Mouse (Mus musculus): Measurements from ENCODE around the gene Mlec. TPM values are rescaled to one million over a fixed set of nuclear protein-coding genes. Genes with fewer than 3 reads are reported as not detected.

Gene Mlec
- total RNA-seq (2014; rRNA removed) (49.9 and 58.6 TPM in 2 replicates), polyA plus RNA-seq (2015; fragmentation: Nextera tagmentation; extraction: Ambion mirVana) (8.4 and 15.7 TPM in 2 replicates)

DNA sequence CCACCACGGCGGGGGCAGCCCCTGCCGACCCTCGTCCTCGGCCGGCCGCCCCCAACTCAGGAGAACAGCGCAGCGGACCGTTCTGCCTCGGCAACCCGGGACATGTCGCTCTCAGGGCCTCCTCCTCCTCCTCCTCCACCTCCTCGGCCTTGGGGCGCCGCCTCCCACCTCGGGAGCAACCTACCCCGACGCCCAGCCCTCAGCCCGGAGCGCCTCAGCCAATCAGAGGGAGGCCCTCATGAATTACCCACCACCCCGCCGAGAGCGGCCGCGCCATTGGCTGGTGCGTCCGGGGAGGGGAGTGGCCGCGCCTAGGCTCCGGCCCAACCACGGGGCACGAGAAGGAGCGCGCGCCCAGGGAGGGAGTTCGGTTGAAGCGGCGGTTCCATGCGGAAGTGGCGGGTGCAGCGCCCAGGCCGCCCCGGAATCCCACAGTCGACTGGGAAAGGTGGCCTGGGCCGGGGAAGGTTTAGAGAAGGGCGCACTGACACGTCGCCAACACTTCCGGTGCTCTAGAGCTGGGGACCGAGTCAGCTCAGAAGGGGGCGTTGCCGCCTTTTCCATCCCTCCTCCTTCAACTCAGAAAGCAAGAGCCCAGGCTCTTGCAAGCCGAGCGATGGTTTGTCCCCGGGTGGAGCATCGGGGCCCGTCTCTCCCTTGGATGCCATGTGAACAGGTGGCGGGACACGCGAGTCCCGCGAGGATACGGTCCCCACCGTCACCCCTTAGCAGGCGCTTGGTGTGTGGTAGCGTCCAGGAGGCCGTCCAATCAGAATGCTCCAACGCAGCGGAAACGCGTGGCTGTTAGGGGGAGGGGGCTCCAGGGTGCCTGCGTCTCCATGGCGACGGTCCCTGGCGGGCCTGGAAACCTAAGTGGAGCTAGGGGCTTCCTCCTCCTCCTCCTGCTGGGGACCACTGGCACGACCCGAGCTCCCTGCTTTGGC is at the start of gene Mlec:
Gene Mlec (minus strand): TSS at position 140 of the 944 bp plus-strand sequence.
- no peaks in the 10 kb centered on the region for H3K27me3 ChIP-seq (ENCODE audit: insufficient read depth, low read length)
- 1% methylated on average over 70 of the region's 78 CpGs for WGBS
- H3K9ac ChIP-seq: peak within 1 kb of the TSS; percentile 79
- peaks cover 17% of the 10 kb centered on the region for H3K4me1 ChIP-seq (ENCODE audit: insufficient read depth)
- peak; percentile 96 for ATAC-seq
- H3K4me3 ChIP-seq (ENCODE audit: low read depth, low read length): peak within 1 kb of the TSS; percentile 73
- peak within 1 kb of the TSS; percentile 94 for H3K4me2 ChIP-seq (ENCODE audit: low read depth)
- no peaks in the 10 kb centered on the region for H3K9me3 ChIP-seq (ENCODE audit: low read length)
- peak; percentile 100 for DNase-seq
- H3K36me3 ChIP-seq (ENCODE audit: insufficient read depth): no peaks in the 10 kb centered on the region
- peak within 1 kb of the TSS; percentile 99 for H3K27ac ChIP-seq (ENCODE audit: low read depth, low read length)
- peak; percentile 45 for TF ChIP-seq CTCF (IDR thresholded peaks at IDR 0.05; ENCODE audit: low read depth)

DNA sequence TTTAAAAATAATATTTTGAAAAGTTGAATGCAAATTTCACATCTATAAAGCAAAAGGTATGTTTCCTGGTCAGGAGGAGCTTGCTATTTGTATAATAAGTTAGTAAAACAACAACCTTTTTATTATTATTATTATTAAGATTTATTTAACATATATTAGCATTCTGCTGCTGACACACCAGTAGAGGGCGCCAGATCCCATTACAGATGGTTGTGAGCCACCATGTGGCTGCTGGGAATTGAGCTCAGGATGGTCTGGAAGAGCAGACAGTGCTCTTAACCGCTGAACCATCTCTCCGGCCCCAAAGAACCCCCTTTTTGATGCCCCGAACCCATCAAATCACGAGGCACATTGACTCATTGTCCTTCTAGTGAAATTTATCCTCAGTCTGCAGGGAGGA is 49.3 kb upstream of the Mlec start:
- Histone ChIP-seq H3K4me2 (ENCODE audit: low read depth) (no peak overlapping the region), H3K36me3 (ENCODE audit: insufficient read depth) (no peaks in the 10 kb centered on the region), H3K27ac (ENCODE audit: low read depth, low read length) (peak overlapping the region; percentile 67), H3K4me3 (ENCODE audit: low read depth, low read length) (no peak overlapping the region), H3K9me3 (ENCODE audit: low read length) (no peaks in the 10 kb centered on the region), H3K9ac (no peak overlapping the region), H3K27me3 (ENCODE audit: insufficient read depth, low read length) (no peaks in the 10 kb centered on the region), H3K4me1 (ENCODE audit: insufficient read depth) (peaks cover 11% of the 10 kb centered on the region; the same call in 1 of the 2 replicates)
- WGBS: 57% methylated on average over 5 of the region's 5 CpGs
- TF ChIP-seq CTCF (IDR thresholded peaks at IDR 0.05; ENCODE audit: low read depth): peak; percentile 46; the same call in 1 of the 2 replicates
- DNase-seq (no peak), ATAC-seq (no peak)

DNA sequence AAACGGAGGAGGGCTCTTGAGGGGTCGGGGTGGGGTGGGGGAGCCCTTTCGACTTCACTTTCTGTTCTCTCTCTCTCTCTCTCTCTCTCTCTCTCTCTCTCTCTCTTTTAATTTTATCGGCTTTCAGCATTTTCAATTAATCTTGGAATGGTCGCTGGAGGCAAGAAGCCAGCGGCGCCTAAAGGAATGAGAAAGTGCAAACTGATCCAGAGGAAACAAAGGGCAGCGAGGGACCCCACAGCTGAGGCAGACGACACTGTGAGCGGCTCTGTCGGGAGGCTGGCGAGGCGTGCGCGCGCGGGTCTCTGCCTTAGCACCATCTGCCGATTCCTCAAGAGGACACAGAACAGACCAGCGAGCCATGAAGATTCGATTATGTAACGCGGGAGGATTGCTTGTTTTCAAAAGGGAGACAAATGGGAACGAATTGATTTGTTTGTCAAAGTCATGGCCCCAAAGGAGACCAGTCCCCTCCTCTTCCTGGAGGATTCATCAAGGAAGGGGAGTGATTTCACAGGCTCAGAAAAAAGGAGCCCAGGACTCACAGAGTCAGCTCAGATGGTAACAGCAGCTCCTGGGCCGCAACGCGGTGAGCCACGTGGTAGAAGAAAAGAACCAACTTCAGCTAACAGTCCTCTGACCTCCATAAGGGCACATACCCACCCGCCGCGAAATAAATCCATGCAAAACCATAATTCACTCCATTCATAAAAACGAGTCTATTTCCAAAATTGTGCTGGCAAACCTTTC is 46.8 kb upstream of the Mlec start:
- H3K27ac ChIP-seq (ENCODE audit: low read depth, low read length): peak overlapping the region; percentile 74
- H3K9ac ChIP-seq: peak overlapping the region; percentile 40
- H3K4me1 ChIP-seq (ENCODE audit: insufficient read depth): peaks cover 11% of the 10 kb centered on the region; the same call in 1 of the 2 replicates
- TF ChIP-seq CTCF (IDR thresholded peaks at IDR 0.05; ENCODE audit: low read depth): no peak
- peak overlapping the region; percentile 19 for H3K4me3 ChIP-seq (ENCODE audit: low read depth, low read length)
- H3K27me3 ChIP-seq (ENCODE audit: insufficient read depth, low read length): no peaks in the 10 kb centered on the region
- H3K9me3 ChIP-seq (ENCODE audit: low read length): no peaks in the 10 kb centered on the region
- peak; percentile 76 for DNase-seq
- peak overlapping the region; percentile 50 for H3K4me2 ChIP-seq (ENCODE audit: low read depth)
- ATAC-seq: peak; percentile 88
- H3K36me3 ChIP-seq (ENCODE audit: insufficient read depth): no peaks in the 10 kb centered on the region
- WGBS: 3% methylated on average over 31 of the region's 31 CpGs

DNA sequence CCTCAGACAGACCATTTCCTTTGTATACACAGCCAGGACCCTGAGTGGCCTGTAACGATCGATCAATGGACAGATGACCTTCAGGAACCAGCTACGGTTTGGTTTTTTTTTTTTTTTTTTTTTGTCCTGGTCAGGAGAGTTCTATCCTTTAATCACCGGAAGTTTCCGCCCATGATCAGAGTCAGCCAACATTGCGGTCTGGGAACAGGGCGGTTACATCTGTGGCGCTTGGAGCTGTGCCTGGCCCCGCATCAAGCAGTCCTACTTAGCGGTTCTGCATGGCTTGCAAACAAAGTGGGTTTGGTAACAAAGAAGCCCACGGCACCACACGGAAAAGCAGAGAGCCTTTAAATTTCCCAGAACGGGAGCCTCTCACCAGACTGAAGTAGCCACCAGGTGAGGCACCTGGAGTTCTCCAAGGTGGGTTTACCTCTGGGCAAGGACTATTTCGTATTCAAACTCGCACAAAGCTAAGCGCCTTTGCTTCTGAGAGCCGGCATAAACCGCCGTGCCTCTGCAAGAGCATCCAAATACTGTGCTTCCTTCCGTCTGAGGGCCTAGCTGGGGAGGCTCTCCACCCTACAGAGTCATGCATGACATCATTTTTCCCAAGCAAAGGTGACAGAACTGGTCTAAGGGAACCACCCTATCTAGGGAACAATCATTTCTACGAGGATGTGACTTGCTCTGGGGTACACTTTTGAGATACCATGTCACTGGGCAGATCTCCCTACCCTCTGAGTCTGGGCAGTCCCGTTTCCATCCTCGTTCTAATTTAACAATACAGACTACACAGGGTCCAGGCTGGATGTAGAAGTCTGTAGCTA is 46.0 kb upstream of the Mlec start:
- Histone ChIP-seq H3K27ac (ENCODE audit: low read depth, low read length) (peak overlapping the region; percentile 74), H3K36me3 (ENCODE audit: insufficient read depth) (no peaks in the 10 kb centered on the region), H3K27me3 (ENCODE audit: insufficient read depth, low read length) (no peaks in the 10 kb centered on the region), H3K9me3 (ENCODE audit: low read length) (no peaks in the 10 kb centered on the region), H3K4me2 (ENCODE audit: low read depth) (peak overlapping the region; percentile 50), H3K4me3 (ENCODE audit: low read depth, low read length) (peak overlapping the region; percentile 19), H3K9ac (peak overlapping the region; percentile 40), H3K4me1 (ENCODE audit: insufficient read depth) (peaks cover 11% of the 10 kb centered on the region; the same call in 1 of the 2 replicates)
- peak; percentile 72 for ATAC-seq
- peak; percentile 75 for DNase-seq
- TF ChIP-seq CTCF (IDR thresholded peaks at IDR 0.05; ENCODE audit: low read depth): no peak
- 14% methylated on average over 23 of the region's 23 CpGs for WGBS

DNA sequence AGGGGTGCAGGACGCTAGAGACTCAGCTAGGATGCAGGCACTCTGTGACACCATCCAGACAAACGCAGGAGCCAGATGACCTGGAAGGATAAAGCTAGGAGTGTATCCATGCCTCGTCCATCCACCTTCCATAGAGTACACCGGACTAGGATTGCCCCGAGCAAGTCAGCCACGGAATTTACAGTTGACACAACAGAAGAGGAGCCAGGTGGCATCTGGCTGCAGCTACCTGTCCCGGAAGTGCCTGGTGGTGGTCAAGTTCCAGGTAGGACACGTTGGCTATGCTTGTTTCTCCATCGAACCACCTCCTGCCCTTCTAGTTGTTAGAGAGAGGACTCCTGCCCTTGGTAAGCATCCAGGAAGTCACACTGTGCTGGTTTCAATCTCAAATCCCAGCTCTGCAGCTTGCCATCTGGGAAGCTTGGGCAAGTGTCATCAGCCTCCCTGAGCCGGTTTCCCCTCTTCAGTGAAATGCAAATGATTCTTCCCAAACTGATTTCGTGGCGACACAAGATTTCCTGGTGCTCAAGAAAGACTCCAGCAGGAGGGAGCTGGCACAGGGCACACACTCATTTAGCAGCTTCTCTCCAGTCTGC is 36.7 kb upstream of the Mlec start:
- H3K36me3 ChIP-seq (ENCODE audit: insufficient read depth): no peaks in the 10 kb centered on the region
- no peaks in the 10 kb centered on the region for H3K27me3 ChIP-seq (ENCODE audit: insufficient read depth, low read length)
- no peak overlapping the region for H3K4me3 ChIP-seq (ENCODE audit: low read depth, low read length)
- H3K4me2 ChIP-seq (ENCODE audit: low read depth): peak overlapping the region; percentile 99
- H3K9me3 ChIP-seq (ENCODE audit: low read length): no peaks in the 10 kb centered on the region
- DNase-seq: peak; percentile 51
- ATAC-seq: peak; percentile 56
- WGBS: 5% methylated on average over 12 of the region's 12 CpGs
- no peak for TF ChIP-seq CTCF (IDR thresholded peaks at IDR 0.05; ENCODE audit: low read depth)
- H3K9ac ChIP-seq: 0 out of 2 replicates have a peak overlapping the region, but pooled peaks have one; percentile 70
- peaks cover 10% of the 10 kb centered on the region for H3K4me1 ChIP-seq (ENCODE audit: insufficient read depth)
- H3K27ac ChIP-seq (ENCODE audit: low read depth, low read length): peak overlapping the region; percentile 79

Measured in forebrain, postnatal 0 days (tissue).